Mouse (Mus musculus) myocyte (in vitro differentiated cells): ENCODE measurements around the gene Klhdc2.

Source experiments
- CEBPB ChIP-seq: IDR thresholded peaks from 2 replicates; pipeline ENCODE4 v1.6.1; 2011; ENCODE audit warnings: mild to moderate bottlenecking, moderate library complexity; ENCODE audit not compliant: poor library complexity, insufficient read depth, severe bottlenecking
- MAX ChIP-seq: IDR thresholded peaks from one replicate; pipeline ENCODE4 v1.6.1; 2011; ENCODE audit warnings: low read depth, mild to moderate bottlenecking, control low read depth
- MYOG ChIP-seq, 3 experiments: IDR thresholded peaks; one replicate each; pipeline ENCODE4 v1.6.1; 2011; ENCODE audit warnings: control low read depth in 2 of 3, low read depth in 2 of 3, mild to moderate bottlenecking in 2 of 3; ENCODE audit not compliant: insufficient read length in 2 of 3, control insufficient read depth in 1 of 3, insufficient read depth in 1 of 3
- POLR2A ChIP-seq: IDR thresholded peaks from one replicate; pipeline ENCODE4 v1.6.1; 2011; ENCODE audit warnings: low read depth, mild to moderate bottlenecking, control low read depth, moderate library complexity; ENCODE audit not compliant: insufficient read length
- POLR2AphosphoS2 ChIP-seq: IDR thresholded peaks from one replicate; pipeline ENCODE4 v1.6.1; 2011; ENCODE audit warnings: low read depth, control low read depth; ENCODE audit not compliant: insufficient read length
- REST ChIP-seq: IDR thresholded peaks from one replicate; pipeline ENCODE4 v1.6.1; 2011; ENCODE audit warnings: mild to moderate bottlenecking, control low read depth, moderate library complexity; ENCODE audit not compliant: insufficient read depth, insufficient read length
- SRF ChIP-seq: IDR thresholded peaks from one replicate; pipeline ENCODE4 v1.6.1; 2011; ENCODE audit warnings: low read depth; ENCODE audit not compliant: control insufficient read depth, insufficient read length
- TCF12 ChIP-seq: IDR thresholded peaks from one replicate; pipeline ENCODE4 v1.6.1; 2011; ENCODE audit warnings: mild to moderate bottlenecking, control low read depth; ENCODE audit not compliant: poor library complexity, insufficient read depth, severe bottlenecking
- USF1 ChIP-seq: IDR thresholded peaks from one replicate; pipeline ENCODE4 v1.6.1; 2011; ENCODE audit warnings: low read depth, mild to moderate bottlenecking, control low read depth, moderate library complexity

DNA sequence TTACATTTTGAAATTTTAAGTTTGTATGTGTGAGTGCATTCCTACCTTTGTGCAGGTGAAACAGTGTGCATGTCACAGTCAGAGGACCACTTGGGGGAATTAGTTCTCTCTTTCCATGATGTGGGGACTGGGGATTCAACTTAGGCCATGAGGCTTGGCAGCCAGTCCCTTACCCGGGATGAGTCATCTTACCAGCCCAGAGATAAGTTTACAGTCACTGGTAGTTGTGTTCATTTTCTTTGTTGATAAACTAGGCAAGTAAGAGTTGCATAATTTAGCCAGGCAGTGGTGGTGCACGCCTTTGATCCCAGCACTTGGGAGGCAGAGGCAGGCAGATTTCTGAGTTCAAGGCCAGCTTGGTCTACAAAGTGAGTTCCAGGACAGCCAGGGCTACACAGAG is 7.6 kb downstream of the Klhdc2 start:
- TF ChIP-seq REST (no peak), MYOG (IDR thresholded peaks at IDR 0.05; ENCODE audit: control insufficient read depth in 1 of 3, insufficient read depth in 1 of 3, insufficient read length in 2 of 3, low read depth in 2 of 3) (no peak), CEBPB (no peak), POLR2A (no peak), MAX (no peak), USF1 (no peak), TCF12 (no peak), SRF (no peak), POLR2AphosphoS2 (no peak)
